Mouse (Mus musculus): ENCODE results near the gene Msln. TPM values are rescaled to one million over a fixed set of nuclear protein-coding genes. Genes with fewer than 3 reads are reported as not detected.

The Msln gene
- 4.8 and 8.4 TPM in 2 replicates for polyA plus RNA-seq (2012; rRNA removed)

DNA sequence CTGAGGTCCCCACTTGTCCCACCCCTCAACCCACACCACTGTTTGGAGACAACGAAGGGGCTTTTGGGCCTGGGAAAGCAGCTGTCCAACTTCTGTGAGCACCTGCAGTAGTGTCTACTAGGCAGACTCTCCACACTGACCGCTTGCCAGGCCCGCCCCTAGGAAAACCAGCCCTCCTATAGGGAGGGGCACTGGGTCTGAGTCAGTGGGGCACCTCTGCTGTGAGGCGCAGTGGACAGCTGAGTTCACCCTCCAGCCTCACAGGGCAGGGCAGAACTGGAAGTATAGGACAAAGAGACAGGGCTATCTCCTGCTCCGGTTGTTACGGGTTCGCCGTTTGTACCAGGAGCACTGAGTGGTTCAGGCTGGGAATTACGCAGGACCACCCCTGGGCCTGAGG lies at the start of gene Msln:
Msln (minus strand) TSS at position 138 of the 400 bp plus-strand sequence.
- 66% methylated on average over 9 of the region's 9 CpGs for WGBS
- DNase-seq (ENCODE audit: low read depth, low spot score), result no peak

GRCm38 (mm10) chr17:25802825-25803517 lies 48.8 kb upstream of the Msln start:
- DNase-seq (ENCODE audit: low read depth, low spot score), result no peak
- 14% methylated on average over 10 of the region's 10 CpGs for WGBS

DNA sequence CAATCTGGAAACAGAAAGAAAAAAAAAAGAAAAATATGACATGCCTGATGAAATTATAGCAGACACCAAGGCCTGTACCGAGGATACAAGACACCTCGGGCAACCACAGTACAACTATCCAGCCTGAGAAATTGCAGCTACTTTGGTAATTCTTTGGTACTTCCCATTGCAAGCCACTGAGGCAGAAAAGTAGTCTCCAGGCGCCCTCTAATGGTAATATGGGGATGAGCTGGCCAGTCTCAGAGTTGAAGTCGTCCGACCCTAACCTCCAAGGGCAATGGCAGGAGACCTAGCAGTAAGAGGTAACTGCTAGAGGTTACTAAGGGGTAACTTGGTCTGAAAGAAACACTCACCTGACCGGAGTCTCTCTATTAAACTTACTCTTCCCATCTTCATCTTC lies 46.9 kb upstream of the Msln start:
- WGBS, result 5% methylated on average over 6 of the region's 6 CpGs
- DNase-seq (ENCODE audit: low read depth, low spot score), result peak; percentile 42

- WGBS, result under 1% methylated on average over 35 of the region's 35 CpGs
- DNase-seq (ENCODE audit: low read depth, low spot score), result peak; percentile 48
Measured at GRCm38 (mm10) chr17:25796951-25797369, 42.8 kb upstream of the Msln start, which contains the start of gene Metrn. Metrn (minus strand) TSS chr17:25797136.

DNA sequence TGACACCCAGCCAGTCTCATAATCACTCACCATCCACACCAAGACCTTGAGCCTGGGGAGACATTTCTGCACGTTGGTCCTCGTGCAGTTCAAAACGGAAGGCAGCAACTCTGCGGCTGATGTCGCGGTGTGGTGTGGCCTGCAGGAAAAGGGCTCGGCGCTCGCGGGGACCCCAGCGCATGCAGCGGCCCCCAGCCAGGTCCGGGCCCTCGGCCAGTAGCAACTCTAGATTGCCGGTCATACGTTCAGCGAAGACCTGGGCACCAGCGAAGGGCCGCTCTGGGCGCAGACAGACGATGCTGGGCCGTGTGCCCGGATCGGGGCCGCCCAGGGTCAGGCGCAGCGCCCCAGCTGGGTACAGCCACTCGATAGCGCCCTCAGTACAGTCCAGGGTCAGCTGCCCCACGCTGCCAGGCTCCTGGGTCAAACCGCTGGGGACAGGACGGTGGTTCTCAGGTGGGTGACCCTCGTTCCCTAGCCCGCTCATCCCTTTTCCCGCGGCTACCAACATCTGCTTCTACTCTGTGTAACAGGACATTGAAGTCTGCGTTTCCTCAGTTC lies 42.1 kb upstream of the Msln start:
- DNase-seq (ENCODE audit: low read depth, low spot score), result no peak
- 7% methylated on average over 37 of the region's 37 CpGs for WGBS

DNA sequence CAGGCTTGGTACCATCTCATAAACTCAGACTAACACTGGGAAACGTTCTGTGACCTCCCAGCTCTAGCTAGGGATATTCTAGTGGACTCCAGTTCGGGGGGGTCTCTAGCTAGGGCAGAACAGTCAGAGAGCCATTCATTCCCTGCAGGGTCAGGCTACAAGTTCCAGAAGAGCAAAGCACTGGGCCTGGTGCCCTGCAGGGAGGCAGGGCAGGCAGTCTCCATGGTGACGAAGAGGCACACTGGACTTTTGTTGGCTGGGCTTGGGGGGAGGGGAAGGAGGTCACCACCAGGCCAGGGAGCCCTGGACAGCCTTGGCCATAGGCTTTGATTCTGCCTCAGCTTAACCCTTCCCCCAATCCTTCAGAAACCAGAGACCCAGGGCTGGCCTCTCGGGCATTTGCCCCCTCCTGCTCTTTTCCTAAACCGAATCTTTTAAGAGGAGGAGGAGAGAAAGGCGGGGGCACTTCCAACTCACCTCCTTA lies 41.5 kb upstream of the Msln start, which contains the start of gene AC134908.4:
AC134908.4 (minus strand) TSS at position 51 of the 484 bp plus-strand sequence.
- no peak for DNase-seq (ENCODE audit: low read depth, low spot score)
- WGBS, result 73% methylated on average over 6 of the region's 6 CpGs

DNA sequence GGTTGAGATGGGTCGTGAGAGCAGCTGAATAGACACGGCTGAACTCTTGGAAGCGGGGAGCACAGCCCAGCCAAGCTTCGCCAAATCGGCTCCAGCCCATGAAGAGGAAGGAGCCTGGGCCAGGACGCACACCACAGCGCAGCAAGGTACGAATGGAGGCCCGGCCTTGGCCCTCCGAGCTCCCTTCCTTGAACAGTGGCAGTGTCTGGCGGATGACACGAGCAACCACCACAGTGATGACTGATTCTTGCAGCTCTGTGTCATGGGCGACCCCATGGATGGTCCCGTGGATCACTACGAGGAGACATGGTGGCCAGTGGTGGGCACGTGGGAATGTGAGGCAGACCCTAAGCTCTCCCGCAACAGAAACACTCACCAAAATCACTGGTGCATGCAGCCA lies 40.8 kb upstream of the Msln start:
- no peak for DNase-seq (ENCODE audit: low read depth, low spot score)
- WGBS, result 92% methylated on average over 17 of the region's 17 CpGs

- 75% methylated on average over 13 of the region's 13 CpGs for WGBS
- no peak for DNase-seq (ENCODE audit: low read depth, low spot score)
Measured at GRCm38 (mm10) chr17:25794197-25794596, 40.0 kb upstream of the Msln start.

GRCm38 (mm10) chr17:25792615-25793014 lies 38.4 kb upstream of the Msln start, which contains the start of gene Fam173a:
Fam173a (minus strand) TSS chr17:25792901.
- DNase-seq (ENCODE audit: low read depth, low spot score), result no peak
- under 1% methylated on average over 14 of the region's 14 CpGs for WGBS

GRCm38 (mm10) chr17:25791843-25792527 lies 37.8 kb upstream of the Msln start:
- WGBS, result under 1% methylated on average over 45 of the region's 45 CpGs
- DNase-seq (ENCODE audit: low read depth, low spot score), result peak; percentile 39

DNA sequence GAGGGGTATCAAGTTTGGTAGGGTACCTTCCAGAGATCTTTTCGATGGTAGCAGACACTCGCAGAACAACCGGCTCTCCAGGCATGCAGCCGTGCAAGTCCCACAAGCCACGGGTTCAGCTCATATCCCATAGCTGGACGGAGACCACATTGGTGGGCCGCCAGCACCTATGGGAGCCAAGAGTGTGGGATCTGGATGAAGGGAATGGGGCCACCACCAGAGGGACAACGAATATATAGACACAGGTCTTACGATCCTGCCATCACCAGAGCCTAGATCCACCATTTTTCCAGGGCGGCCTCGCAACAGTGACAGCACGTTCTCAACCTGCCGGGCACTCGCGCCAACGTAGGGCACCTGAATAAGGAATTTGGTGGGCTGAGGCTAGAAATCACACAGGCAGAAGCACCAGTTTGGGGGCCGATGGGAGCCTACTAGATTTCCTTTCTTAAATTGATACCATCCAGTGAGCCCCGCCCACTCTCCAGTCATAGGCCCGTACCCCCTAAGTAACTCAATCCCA lies 37.2 kb upstream of the Msln start:
- 20% methylated on average over 19 of the region's 19 CpGs for WGBS

DNA sequence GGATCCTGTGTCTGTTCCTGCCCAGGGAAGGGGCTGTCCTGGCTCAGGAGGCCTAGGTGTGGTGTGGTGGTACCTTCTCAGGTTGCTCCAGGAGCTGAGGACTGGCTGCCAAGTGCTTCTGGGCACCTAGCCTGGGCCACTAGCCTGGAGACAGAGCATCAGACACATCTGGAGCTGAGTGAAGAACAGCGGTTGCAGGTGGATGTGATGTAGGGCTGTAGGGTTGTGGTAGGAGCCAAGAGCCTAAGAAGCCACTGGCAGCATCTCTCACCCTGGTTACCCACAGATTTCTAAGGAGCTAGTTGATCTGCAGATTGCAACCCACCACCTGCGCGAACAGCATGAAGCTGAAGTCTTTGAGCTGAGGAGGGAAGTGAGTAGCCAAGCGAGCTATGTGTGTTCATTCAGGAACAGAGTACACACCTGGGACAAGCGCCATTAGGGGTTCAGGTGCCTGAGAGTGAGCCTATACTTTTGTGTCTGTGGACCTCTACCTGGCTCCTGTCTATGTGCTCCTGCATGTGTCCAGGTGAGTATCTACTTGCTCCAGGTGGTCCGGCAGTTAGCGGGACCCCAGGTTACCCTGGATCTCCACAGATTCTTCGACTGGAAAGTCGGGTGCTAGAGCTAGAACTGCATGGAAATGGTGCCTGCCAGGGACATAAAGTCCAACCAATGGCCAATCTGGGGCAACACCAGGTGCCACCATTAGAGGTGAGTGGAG lies 32.8 kb upstream of the Msln start:
- 91% methylated on average over 9 of the region's 9 CpGs for WGBS
- DNase-seq (ENCODE audit: low read depth, low spot score), result no peak

More for the DNA sequence above, 37.2 kb upstream of the Msln start:
- no peak for DNase-seq (ENCODE audit: low read depth, low spot score)

DNA sequence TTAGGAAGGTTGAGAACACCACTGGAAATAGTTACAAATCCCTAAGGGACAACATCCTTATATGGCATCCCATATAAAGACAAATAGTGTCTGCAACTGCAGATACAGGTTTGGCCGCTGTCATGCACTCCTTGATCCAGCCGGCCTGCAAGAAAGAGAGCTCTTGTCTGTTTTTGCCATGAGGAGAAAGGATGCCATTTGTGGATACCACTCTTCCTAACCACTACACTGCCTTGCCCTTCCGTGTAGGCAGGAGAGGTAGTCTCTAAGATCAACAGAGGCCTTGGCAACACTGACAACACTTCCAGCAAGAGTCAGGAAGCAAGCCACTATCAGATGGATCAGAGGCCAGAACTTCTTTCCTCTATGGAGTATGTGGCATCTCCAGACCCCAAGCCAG lies 32.1 kb upstream of the Msln start, which contains the start of gene Ccdc78:
Ccdc78 (plus strand) TSS at position 301 of the 400 bp plus-strand sequence.
- no peak for DNase-seq (ENCODE audit: low read depth, low spot score)
- 73% methylated on average over 3 of the region's 3 CpGs for WGBS

DNA sequence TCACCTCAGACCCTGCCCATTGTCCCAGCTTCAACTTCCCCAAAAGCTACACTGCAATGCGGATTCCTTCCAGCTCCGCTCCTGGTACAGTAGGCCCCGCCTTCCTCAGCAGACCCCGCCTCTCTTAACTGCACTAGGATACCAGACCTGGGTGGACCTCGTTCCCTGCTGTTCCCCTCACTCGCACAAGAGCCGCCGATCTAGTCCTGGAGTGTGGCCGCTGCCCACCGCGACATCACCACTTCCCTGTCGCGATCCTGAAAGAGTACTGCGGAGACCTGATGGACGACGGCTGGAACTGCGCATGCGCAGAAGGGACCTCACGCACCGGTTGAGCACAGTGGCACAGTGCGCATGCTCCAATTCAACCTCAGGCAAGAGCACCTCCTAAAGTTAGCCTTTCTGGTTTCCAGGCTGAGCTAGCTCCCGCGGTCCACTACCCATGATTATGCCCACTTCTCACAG lies 31.1 kb upstream of the Msln start, which contains the start of gene Haghl:
Haghl (minus strand) TSS at position 393 of the 465 bp plus-strand sequence.
- under 1% methylated on average over 23 of the region's 23 CpGs for WGBS
- peak; percentile 87 for DNase-seq (ENCODE audit: low read depth, low spot score)

GRCm38 (mm10) chr17:25783861-25784574 lies 29.8 kb upstream of the Msln start:
- DNase-seq (ENCODE audit: low read depth, low spot score), result no peak

DNA sequence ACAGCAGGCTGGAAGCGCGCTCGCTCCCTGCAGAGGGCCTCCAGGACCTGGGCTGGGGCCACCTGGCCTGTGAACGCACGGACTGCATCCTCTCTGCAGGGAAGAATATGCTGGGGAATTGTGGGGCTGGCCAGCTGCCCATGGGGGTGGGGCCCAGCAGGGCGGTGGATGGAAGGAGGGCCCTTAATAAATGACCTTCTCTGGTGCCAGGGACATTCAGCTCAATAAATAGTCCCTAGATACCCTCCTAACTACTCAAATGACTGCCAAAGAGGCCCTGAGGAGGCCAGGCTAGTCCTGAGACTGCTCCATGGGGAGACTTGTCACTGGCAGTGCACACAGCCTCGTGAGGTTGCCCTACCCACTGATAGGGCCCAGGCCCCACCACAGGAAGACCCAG lies 28.9 kb upstream of the Msln start:
- DNase-seq (ENCODE audit: low read depth, low spot score), result no peak
- 58% methylated on average over 7 of the region's 7 CpGs for whole genome bisulfite sequencing

More at GRCm38 (mm10) chr17:25783861-25784574, 29.8 kb upstream of the Msln start:
- WGBS, result 74% methylated on average over 15 of the region's 15 CpGs

GRCm38 (mm10) chr17:25781339-25781738 lies 27.2 kb upstream of the Msln start:
- 75% methylated on average over 6 of the region's 6 CpGs for WGBS
- no peak for DNase-seq (ENCODE audit: low read depth, low spot score)

GRCm38 (mm10) chr17:25777948-25778347 lies 23.8 kb upstream of the Msln start:
- 94% methylated on average over 5 of the region's 5 CpGs for WGBS
- DNase-seq (ENCODE audit: low read depth, low spot score), result no peak

Data from large intestine, adult 2 months (tissue).